Mouse (Mus musculus) small intestine, adult 2 months (tissue): ENCODE results near the gene Krt18. TPM values are rescaled to one million over a fixed set of nuclear protein-coding genes. Genes with fewer than 3 reads are reported as not detected.

Experiments used
- H3K27ac ChIP-seq: fragments of 200-500 bp; 2 replicates; pipeline ENCODE4 v1.5.1; 2012; ENCODE audit warnings: low read depth, low read length, control low read depth, inconsistent platforms; ENCODE audit not compliant: insufficient read depth
- H3K27me3 ChIP-seq: fragments of 200-500 bp; 2 replicates; pipeline ENCODE4 v1.6.1; 2012; ENCODE audit warnings: mild to moderate bottlenecking, moderate library complexity, low read length, inconsistent platforms; ENCODE audit not compliant: control insufficient read depth, insufficient read depth
- H3K36me3 ChIP-seq: fragments of 200-500 bp; 2 replicates; pipeline ENCODE4 v1.6.1; 2012; ENCODE audit warnings: mild to moderate bottlenecking, low read length, control low read depth, inconsistent platforms; ENCODE audit not compliant: control insufficient read depth, insufficient read depth
- H3K4me1 ChIP-seq: fragments of 200-500 bp; 2 replicates; pipeline ENCODE4 v1.6.1; 2012; ENCODE audit warnings: low read length, inconsistent platforms, mixed read lengths; ENCODE audit not compliant: control insufficient read depth, insufficient read depth, insufficient read length
- H3K4me3 ChIP-seq: fragments of 200-500 bp; 2 replicates; pipeline ENCODE4 v1.5.1; 2012; ENCODE audit warnings: low read depth, mild to moderate bottlenecking, control low read depth, inconsistent platforms, low read length, moderate library complexity
- CTCF ChIP-seq: fragments of 200-500 bp; IDR thresholded peaks from 2 replicates; pipeline ENCODE4 v1.5.1; 2012; ENCODE audit warnings: low read depth, mild to moderate bottlenecking, control low read depth, inconsistent platforms, low read length, moderate library complexity, mixed read lengths; ENCODE audit not compliant: insufficient replicate concordance, insufficient read length; ENCODE audit errors: extremely low read depth
- POLR2A ChIP-seq: fragments of 200-500 bp; IDR thresholded peaks from 2 replicates; pipeline ENCODE4 v1.6.1; 2012; ENCODE audit warnings: low read depth, mild to moderate bottlenecking, control low read depth, inconsistent platforms, low read length, moderate library complexity
- WGBS: fragments of 180-500 bp; shearing (Covaris S2); methylation state at CpG from one replicate; pipeline ENCODE4 v1.1.7; 2018; 5-methylcytosine and 5-hydroxymethylcytosine counted together
- polyA plus RNA-seq: library from polyadenylated mRNA; depleted of rRNA; stranded (reverse); fragments of >200 nt; gene quantifications from 2 replicates; pipeline ENCODE4 v1.2.3, GENCODE M21; 2012; rRNA removed

Krt18 gene
- 141 and 200 TPM in 2 replicates for polyA plus RNA-seq

DNA sequence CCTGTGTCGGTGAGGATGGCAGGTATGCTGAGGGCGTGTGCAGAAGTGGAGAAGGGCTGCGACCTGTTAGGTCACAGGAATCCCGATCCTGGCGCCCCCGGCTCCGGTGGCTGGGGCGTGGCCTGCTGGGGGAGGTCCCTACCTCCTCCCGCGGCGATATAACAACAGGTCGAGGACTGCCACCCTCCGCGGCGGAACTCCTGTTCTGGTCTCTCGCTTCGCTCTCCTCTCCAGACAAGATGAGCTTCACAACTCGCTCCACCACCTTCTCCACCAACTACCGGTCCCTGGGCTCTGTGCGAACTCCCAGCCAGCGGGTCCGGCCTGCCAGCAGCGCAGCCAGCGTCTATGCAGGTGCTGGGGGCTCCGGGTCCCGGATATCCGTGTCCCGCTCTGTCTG is at the start of gene Krt18:
TSS of gene Krt18 (plus strand) at position 141 of the 400 bp plus-strand sequence.
- peak within 1 kb of the TSS; percentile 71 for H3K4me3 ChIP-seq
- peaks cover 11% of the 10 kb centered on the region; the same call in 1 of the 2 replicates for H3K4me1 ChIP-seq
- WGBS: 2% methylated on average over 28 of the region's 28 CpGs
- H3K27me3 ChIP-seq: no peaks in the 10 kb centered on the region
- TF ChIP-seq POLR2A (peak; percentile 66; the same call in 1 of the 2 replicates), CTCF (no peak)
- H3K27ac ChIP-seq: peak within 1 kb of the TSS; percentile 56
- H3K36me3 ChIP-seq: peaks cover 19% of the 10 kb centered on the region

DNA sequence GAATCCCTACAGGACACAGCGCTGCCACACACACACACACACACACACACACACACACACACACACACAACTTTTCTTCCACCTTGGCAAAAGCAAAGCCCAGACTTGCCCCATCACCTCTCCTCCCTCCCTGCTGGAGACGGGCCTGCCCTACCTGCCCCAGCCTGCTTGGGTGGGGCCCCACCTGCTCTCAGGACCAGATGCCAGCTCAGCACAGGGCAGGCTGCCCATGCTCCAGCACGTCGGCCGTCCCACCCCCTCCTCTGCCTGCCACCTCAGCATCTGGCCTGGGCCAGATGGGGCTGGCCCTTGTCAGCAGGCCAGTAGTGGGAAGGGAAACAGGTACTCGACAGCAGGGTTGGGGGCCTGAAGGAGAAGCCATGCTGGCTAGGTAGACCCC is 47.1 kb upstream of the Krt18 start:
- no peaks in the 10 kb centered on the region for H3K36me3 ChIP-seq
- TF ChIP-seq POLR2A (peak; percentile 50; the same call in 1 of the 2 replicates), CTCF (no peak; the same call in 1 of the 2 replicates)
- H3K27ac ChIP-seq: peak overlapping the region; percentile 91
- H3K4me1 ChIP-seq: peaks cover 44% of the 10 kb centered on the region
- no peak overlapping the region for H3K4me3 ChIP-seq
- H3K27me3 ChIP-seq: no peaks in the 10 kb centered on the region
- WGBS: 24% methylated on average over 6 of the region's 6 CpGs

DNA sequence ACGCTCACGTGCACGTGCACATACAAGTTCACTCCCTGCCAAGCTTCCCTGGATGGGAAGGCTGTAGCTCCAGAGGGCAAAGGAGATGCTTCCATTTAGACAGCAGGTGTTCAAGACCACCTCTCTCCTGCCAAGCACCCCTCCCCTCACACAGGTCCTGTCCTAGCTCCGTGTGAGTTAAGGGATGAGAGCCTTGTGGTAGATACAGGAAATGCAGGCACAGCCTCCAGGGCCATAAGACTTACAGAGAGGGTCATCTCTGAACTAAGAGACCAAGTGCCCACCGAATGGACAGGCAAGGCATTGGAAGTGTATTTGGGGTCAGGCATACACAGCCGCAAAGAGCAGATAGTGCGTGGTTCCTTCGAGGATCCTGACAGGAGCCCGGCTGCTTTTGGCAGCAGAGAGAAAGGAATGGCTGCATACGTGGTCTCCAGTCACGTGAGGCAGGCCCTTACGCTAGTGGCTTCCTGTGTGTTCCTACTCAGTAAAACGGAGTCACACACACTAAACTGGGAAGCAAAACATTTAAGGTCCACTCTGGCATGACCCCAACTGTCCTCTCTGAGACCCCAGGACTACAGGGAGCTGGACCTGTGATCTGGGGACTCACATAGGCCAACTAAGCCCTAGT is 44.5 kb upstream of the Krt18 start:
- 78% methylated on average over 13 of the region's 13 CpGs for WGBS
- H3K4me1 ChIP-seq: peaks cover 27% of the 10 kb centered on the region
- TF ChIP-seq CTCF: no peak
- TF ChIP-seq POLR2A: no peak
- H3K36me3 ChIP-seq: no peaks in the 10 kb centered on the region
- peak overlapping the region; percentile 77; the same call in 1 of the 2 replicates for H3K27ac ChIP-seq
- H3K27me3 ChIP-seq: no peaks in the 10 kb centered on the region
- no peak overlapping the region for H3K4me3 ChIP-seq

DNA sequence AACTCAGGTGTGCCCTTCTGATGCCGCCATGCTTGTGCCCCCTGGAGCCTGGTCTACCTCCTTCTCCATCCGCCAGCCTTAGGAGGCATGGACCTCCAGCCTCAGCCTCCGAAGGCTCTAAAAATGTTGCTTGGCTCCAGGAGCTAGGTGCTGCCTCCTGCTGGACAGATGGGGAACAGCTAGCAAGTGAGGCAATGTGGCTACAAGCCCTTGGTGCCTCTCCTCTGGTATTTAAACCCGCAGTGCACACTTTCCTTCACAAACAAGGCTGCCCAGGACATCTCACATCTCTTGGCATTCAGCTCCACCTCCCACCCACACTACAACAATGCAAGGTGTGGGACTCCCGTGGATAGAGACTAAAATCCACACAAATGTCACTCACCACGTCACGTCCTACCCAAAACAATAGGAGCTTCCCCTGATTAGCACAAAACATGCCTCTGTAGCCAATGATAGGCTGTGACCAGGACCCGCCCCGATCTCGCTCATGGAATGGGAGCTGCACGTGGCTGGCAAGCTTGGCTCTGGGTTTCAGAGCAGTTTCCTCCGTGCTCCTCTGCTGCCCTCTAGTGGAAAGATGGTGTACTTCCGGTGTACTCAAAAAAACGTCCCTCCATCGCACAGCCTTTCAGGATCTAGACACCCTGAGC is 43.9 kb upstream of the Krt18 start:
- Histone ChIP-seq H3K4me1 (peaks cover 27% of the 10 kb centered on the region), H3K4me3 (peak overlapping the region; percentile 44), H3K36me3 (no peaks in the 10 kb centered on the region), H3K27ac (peak overlapping the region; percentile 77), H3K27me3 (no peaks in the 10 kb centered on the region)
- WGBS: 2% methylated on average over 15 of the region's 15 CpGs
- 0 out of 2 replicates have a peak, but pooled peaks have one; percentile 9 for TF ChIP-seq POLR2A
- TF ChIP-seq CTCF: peak; percentile 86

DNA sequence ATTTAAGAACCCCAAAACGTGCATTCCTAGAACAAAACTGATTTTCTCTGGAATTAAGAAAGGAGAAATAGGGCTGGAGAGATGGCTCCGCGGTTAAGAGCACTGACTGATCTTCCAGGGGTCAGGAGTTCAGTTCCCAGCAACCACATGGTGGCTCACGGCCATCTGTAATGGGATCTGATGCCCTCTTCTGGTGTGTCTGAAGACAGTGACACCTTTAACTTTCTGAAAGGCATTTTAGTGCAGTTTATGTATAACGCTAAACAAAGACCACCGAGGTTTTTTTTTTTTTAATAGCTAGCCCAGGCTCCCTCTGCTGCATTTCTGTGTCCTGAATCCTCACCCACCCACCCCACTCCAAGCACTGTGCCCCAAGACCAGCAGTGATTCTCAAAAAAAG is 43.2 kb upstream of the Krt18 start:
- Histone ChIP-seq H3K4me3 (no peak overlapping the region), H3K36me3 (no peaks in the 10 kb centered on the region), H3K27ac (no peak overlapping the region), H3K27me3 (no peaks in the 10 kb centered on the region), H3K4me1 (peaks cover 27% of the 10 kb centered on the region)
- TF ChIP-seq CTCF (no peak), POLR2A (no peak)
- WGBS: 7% methylated on average over 6 of the region's 6 CpGs

DNA sequence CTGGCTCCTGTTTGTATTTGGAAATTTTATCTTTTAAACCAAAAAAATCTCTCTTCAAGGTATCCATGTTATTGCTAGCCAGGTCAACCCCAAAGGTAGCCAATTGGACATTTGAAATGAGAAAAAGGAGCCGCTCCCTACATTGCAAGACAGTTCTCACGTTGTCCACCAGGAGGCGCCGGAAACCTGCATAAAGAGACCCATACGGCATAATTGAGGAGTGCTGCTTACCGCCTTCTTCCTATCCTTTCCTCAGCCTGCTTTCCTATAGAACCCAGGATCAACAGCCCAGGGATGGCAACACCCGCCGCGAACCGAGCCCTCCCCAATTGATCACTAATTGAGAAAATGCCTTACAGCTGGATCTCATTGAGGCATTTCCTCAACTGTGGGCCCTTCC is 39.9 kb upstream of the Krt18 start:
- H3K27me3 ChIP-seq: no peaks in the 10 kb centered on the region
- H3K27ac ChIP-seq: no peak overlapping the region
- under 1% methylated on average over 10 of the region's 10 CpGs for WGBS
- TF ChIP-seq POLR2A: no peak
- peak; percentile 95; the same call in 1 of the 2 replicates for TF ChIP-seq CTCF
- no peaks in the 10 kb centered on the region for H3K36me3 ChIP-seq
- no peak overlapping the region for H3K4me3 ChIP-seq
- H3K4me1 ChIP-seq: peaks cover 26% of the 10 kb centered on the region; the same call in 1 of the 2 replicates

DNA sequence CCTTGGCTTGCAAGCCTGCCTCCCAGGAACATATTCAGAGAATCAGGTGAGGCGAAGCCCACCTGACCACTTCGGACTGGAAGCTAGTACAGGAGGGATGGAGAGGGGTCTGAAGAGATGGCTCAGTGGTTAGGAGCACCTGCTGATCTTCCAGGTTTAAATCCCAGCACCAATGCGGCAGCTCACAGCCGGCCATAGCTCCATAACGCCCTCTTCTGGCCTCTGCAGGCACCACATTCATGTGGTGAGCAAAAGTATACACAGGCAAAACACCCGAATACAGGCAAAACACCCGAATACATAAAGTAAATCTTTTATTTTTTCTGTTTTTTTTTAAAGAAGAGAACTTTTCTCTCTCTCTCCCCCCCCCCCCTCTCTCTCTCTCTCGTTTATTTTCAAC is 39.3 kb upstream of the Krt18 start:
- peak; percentile 36; the same call in 1 of the 2 replicates for TF ChIP-seq CTCF
- TF ChIP-seq POLR2A: no peak
- Histone ChIP-seq H3K4me1 (peaks cover 20% of the 10 kb centered on the region; the same call in 1 of the 2 replicates), H3K4me3 (no peak overlapping the region), H3K36me3 (no peaks in the 10 kb centered on the region), H3K27ac (no peak overlapping the region), H3K27me3 (no peaks in the 10 kb centered on the region)
- 69% methylated on average over 8 of the region's 8 CpGs for WGBS
